Mouse (Mus musculus) frontal cortex, postnatal 25 days (tissue): ENCODE data around the gene Fbxl13.
A peak's percentile ranks its signal among the peaks of the same experiment; 100 is the strongest.

Experiments used
- DNase-seq, 2 experiments: peaks; one replicate each; pipeline ENCODE4 v3.0.0; 2022; ENCODE audit warnings: low spot score in 2 of 2

Fbxl13 gene

GRCm38 (mm10) chr5:21645439-21646132 is at the start of gene Fbxl13, which contains the start of gene Armc10:
Gene Fbxl13, minus strand, starts transcription at chr5:21645634.
Gene Armc10, plus strand, starts transcription at chr5:21645813.
- DNase-seq = peak; percentile 70 to 76

DNA sequence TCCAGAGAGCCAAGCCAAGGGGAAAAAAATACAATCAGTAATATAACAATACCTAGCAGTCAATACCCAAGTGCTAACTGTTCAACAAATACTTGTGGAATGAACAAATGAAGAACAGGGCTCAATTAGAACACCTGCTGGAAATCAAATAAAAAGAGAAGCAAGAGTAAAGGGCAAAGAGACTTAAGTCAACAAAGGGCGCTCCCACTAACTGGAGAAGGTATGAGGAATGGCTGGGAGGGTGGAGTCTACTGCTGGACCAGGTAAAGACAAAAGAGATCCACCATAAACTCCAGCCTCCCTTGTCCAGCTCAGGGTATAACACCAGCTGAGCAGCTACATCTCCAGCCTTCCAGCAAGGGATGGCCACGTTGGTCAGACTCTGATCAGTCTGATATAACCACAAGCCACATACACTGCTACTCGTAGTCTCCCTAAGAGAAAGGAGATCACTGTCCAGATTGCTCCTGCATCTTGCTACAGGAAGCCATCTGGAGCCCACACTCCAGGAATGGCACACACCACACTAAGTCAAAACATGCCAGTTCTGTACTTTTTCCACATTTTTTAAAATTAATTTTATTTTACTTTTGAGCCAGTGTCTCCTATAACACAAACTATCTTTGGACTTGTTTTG is 49.5 kb upstream of the Fbxl13 start:
- no peak for DNase-seq

- no peak for DNase-seq
These were observed 48.0 kb upstream of the Fbxl13 start for GRCm38 (mm10) chr5:21693372-21693870.

DNA sequence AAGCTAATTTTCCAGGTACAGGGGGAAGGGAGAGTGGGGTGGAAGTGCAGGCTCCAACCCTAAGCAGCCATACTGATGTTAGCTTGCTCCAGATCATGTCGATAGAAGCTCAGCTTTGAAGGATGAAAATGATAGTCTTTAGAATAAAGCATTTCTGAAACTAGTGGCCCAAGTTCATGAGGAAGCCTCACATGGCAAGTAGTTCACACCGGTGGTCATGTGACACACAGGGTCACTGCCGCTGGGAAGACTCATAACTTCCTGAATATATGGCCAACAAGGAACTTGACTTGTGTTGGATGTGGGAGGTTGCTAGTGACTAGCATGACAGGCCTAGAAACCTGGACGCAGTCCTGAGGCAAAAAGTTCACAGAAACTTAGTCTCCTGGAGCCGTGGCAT is 46.8 kb upstream of the Fbxl13 start:
- no peak for DNase-seq

DNA sequence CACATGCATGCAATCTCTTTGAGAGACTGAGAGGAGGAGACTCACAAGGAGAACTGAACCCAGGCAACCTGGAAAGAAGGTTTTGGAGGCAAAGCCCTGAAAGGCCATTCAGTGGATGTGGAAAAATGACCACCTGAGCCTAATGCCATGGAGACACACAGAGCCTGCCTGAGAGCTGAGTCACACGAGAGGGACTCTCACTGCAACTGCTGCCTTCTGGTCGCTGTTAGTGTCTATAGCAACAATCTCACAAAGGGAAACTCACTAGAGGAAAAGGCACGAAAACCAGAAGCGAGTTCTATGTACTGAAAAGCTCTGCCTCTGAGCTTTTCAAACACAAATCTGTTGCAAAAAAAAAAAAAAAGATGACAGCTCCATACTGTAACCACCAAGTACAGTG is 41.6 kb upstream of the Fbxl13 start:
- DNase-seq = no peak

DNA sequence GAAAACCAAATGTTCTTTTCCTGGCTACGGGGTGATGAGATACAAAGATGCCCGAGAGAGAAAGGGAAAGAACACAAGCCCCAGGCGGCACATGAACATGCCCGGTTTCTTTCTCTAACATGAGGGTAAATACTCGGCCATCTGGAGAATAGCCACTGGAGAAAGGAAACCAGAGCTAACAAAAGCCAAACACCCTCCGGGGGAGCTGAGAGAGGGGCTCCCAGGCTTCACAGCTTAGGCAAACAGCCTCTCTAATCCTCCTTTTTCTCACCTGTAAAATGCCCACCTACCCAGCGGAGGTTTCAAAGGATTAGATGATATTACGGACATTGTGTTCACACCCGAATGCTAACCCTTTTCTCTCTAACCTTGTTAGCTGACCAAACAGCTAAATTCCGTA is 39.6 kb upstream of the Fbxl13 start:
- no peak for DNase-seq

DNA sequence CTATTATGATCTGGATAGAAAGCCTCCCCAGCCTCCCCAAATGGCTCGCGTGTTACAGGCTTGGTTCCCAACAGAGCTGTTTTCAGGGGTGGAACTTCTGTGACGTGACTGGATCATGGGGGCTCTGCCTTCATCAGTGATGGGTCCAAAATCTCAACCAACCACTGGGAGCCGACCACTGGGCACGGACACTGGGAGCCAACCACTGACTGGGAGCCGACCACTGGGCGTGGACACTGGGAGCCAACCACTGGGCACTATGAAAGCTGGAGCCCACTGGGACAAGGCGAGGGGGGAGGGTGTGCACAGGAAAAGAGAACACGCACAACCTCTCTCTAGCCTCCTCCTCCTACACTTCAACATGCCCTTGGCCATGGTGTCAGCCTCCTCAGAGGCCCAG is 38.4 kb upstream of the Fbxl13 start:
- DNase-seq = no peak

DNA sequence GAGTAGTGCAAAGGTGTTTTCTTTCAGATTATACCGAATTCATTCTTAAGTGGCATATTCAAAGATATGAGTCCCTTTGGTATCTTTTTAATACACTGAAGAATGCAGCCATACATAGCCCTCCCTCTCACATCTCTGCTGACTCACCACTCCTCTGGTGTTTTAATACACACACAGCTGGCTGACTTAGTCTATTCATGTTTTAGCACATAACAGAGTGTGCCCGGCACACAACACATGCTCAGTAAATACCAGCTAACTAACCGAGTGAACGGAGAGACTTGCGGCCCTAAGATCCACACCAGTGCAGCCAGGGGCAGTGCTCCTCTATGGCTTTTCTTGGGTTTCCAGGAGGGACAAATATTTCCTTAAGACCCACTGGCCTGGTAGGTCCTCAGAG is 35.5 kb upstream of the Fbxl13 start:
- DNase-seq = no peak

DNA sequence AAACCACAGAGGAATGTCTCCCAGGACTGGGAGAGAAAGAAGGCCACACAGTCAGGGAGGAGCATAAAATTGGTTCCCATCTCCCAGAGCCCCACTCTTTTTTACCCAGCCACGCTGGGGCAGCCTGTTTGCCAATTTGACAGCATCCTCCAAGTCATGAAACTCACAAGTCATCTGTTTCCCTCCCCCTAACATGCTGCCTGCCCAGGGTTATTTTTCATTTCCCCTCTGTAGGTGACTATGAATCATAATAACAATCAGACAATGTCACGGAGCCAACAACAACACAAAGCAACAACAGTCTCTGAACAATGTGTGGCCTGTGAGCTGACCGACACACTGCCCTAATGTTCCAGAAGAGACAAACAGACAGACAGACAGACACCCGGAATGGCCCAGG is 34.6 kb upstream of the Fbxl13 start:
- no peak for DNase-seq

GRCm38 (mm10) chr5:21678363-21678762 is 32.9 kb upstream of the Fbxl13 start:
- no peak for DNase-seq

DNA sequence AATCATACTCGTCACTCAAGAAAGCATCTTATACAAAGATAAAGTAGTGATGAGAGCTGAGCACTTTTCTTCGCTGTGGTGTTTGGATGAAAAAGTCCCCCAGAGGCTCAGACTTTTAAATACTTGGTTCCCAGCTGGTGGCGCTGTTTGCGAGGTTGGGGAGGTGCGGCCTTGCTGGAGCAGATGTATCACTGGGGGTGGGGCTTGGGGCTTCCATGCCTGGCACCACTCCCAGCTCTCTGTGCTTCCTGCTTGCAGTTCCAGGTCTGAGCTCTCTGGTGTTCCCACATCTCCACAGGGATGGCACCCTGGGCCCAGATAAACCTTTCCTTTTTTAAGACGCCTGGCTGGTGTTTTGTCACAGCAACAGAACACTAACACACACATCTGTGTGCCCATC is 32.5 kb upstream of the Fbxl13 start:
- DNase-seq = no peak

- no peak for DNase-seq
These were observed 30.1 kb upstream of the Fbxl13 start for GRCm38 (mm10) chr5:21675494-21675893.

- no peak for DNase-seq
These were observed 29.6 kb upstream of the Fbxl13 start for GRCm38 (mm10) chr5:21675019-21675418.

- no peak for DNase-seq
These were observed 28.3 kb upstream of the Fbxl13 start for GRCm38 (mm10) chr5:21673742-21674141.

DNA sequence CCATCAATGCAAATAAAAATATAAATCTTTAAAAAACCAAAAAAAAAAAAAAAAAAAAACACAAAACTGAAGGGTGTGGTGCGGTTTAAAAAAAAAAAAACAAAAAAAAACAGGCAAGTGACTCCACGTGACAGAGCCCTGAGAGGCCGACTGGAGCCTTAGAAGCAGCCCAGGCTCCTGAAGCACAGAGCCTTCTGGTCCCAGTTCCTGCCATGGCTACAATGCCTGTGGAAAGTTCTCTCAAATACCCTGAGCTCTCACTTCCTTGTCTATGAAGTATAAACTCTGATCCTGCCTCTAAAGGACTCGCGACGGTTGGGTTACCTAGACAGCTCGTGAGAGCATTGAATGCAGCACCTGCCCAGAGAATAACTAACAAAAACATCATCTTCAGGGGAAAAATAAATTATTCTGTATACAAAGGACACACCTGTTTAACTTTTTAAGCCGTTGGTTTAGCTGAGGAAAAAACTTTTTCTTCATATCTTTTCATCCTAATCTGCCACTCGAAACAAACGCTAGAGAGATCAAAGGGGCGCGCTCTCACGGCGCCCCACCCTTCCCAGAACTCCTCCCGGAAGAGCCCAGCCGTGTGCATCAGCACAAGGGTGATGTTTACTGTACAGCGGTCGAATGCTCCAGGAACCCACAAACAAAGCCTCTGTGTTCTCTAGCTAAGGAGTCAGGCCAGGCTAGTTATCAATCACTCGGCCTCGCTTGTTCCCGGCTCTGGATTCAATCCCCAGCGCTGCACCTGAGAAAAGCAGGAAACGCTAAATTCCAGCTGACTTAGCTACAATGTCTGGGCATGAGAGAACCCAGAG is 27.6 kb upstream of the Fbxl13 start:
- DNase-seq = no peak

GRCm38 (mm10) chr5:21669307-21669706 is 23.9 kb upstream of the Fbxl13 start:
- no peak for DNase-seq

DNA sequence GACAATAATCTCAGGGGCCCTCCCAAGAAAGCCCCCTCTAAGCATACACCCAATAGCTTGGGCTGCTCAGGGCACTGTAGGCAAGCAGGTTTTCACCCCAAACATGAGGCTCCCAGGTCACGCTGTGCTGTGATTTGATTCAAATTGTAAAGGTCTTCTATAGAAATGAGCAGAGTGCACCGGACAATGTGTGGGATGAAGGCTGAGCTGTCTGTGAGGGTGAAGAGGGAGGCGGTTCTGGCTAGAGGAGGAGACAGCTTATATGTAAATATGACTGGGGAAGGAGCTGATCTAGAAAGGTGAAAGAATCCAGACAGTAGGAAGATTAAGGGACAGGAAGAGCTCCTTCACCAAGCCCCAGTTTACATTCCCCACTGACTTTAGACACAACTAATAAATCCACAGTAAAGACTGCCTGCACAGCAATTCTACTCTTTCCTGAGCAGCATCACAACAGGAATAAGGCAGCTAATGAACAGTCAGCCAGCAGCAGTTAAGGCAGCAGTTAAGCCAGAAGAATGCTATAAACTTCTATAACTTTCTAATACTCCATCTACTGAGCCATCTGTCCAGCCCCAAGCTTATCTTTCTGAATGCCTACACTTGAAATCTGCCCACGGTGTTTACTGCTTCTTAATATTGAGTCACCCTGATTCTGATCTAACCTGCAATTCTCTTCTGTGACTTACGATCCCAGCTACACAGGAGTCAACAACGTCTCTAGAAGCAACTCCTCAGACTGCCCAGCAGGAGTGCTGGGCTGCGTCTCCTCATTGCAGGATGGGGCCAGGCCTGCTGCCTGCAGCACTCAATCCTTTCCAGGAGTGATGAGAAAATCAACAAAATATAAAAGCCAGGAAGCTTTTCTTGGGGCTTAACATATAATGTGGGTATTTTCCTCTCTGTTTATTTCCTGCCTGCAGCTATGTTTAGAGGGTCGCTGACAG is 22.0 kb upstream of the Fbxl13 start:
- DNase-seq = no peak

DNA sequence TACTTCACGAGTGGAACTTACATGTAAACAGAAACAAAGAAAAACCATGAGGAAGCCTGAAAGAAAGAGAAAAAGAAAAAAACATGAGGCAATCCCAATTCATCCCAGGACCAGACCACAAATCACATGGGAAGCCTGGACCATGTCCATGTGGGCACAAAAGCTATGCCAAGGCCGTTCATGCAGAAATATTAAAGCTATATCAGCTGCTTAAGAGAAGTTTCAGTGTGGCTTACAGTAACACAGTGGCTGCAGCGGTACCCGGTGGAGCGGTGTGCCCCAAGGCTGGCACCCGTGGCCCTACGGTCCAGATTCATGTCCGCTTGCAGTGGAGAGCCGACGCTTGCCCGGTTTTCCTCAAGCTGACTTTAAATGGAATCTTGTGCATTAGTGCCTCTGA is 17.6 kb upstream of the Fbxl13 start:
- no peak for DNase-seq

GRCm38 (mm10) chr5:21660850-21661249 is 15.4 kb upstream of the Fbxl13 start:
- no peak for DNase-seq

- peak; percentile 64 to 73 for DNase-seq
These were observed 13.4 kb upstream of the Fbxl13 start for GRCm38 (mm10) chr5:21658623-21659395.

DNA sequence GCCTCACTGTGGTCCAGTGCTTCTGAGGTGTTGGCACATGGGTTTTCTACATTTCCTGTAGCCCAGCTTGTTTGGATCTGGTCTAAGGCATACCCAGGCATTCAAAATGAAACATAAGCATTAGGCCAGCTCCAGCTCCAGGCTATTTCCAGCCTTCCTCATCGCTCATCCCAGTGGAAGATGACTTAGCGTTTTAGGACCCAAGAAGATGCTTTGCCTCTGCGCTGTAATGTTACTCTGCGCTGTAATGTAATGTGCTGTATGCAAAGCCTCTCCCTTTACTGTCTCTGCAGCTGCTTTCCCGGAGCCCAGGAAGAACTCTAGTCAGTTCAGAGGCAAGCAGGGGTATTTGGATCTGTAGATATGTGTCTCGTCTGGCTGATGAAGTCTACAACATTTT is 12.6 kb upstream of the Fbxl13 start:
- DNase-seq = no peak
